Mouse (Mus musculus) testis, adult 2 months (tissue): ENCODE results near the gene Krtap17-1. TPM values are rescaled to one million over a fixed set of nuclear protein-coding genes. Genes with fewer than 3 reads are reported as not detected.

Source experiments
- H3K27ac ChIP-seq: fragments of 200-500 bp; 2 replicates; pipeline ENCODE4 v1.5.1; 2012; ENCODE audit warnings: low read depth, low read length; ENCODE audit not compliant: control insufficient read depth, insufficient read depth
- H3K27me3 ChIP-seq: fragments of 200-500 bp; 2 replicates; pipeline ENCODE4 v1.6.1; 2012; ENCODE audit warnings: mild to moderate bottlenecking, low read length, moderate library complexity; ENCODE audit not compliant: control insufficient read depth, insufficient read depth
- H3K36me3 ChIP-seq: fragments of 200-500 bp; 2 replicates; pipeline ENCODE4 v1.6.1; 2012; ENCODE audit warnings: mild to moderate bottlenecking, low read length; ENCODE audit not compliant: control insufficient read depth, insufficient read depth
- H3K4me1 ChIP-seq: fragments of 200-500 bp; 2 replicates; pipeline ENCODE4 v1.6.1; 2012; ENCODE audit warnings: low read length; ENCODE audit not compliant: control insufficient read depth, insufficient read depth
- H3K4me3 ChIP-seq: fragments of 200-500 bp; 2 replicates; pipeline ENCODE4 v1.5.1; 2012; ENCODE audit warnings: low read depth, mild to moderate bottlenecking, low read length, moderate library complexity, mixed read lengths; ENCODE audit not compliant: control insufficient read depth
- CTCF ChIP-seq: fragments of 200-500 bp; IDR thresholded peaks from 2 replicates; pipeline ENCODE4 v1.5.1; 2012; ENCODE audit warnings: low read depth, mild to moderate bottlenecking, inconsistent platforms, low read length, moderate library complexity; ENCODE audit not compliant: control insufficient read depth, insufficient read depth, insufficient replicate concordance
- POLR2A ChIP-seq: fragments of 200-500 bp; IDR thresholded peaks from 2 replicates; pipeline ENCODE4 v1.6.1; 2012; ENCODE audit warnings: low read depth, mild to moderate bottlenecking, inconsistent platforms, low read length, moderate library complexity; ENCODE audit not compliant: control insufficient read depth
- polyA plus RNA-seq: library from polyadenylated mRNA; depleted of rRNA; stranded (reverse); fragments of >200 nt; gene quantifications from 2 replicates; pipeline ENCODE4 v1.2.3, GENCODE M21; 2012; rRNA removed

Krtap17-1 gene
- polyA plus RNA-seq, 1 experiment: 2.0 TPM

- Histone ChIP-seq H3K27ac (no peak overlapping the region), H3K36me3 (no peaks in the 10 kb centered on the region), H3K27me3 (no peaks in the 10 kb centered on the region), H3K4me3 (no peak overlapping the region), H3K4me1 (no peaks in the 10 kb centered on the region)
- no peak for TF ChIP-seq POLR2A
- TF ChIP-seq CTCF: no peak
Observed at GRCm38 (mm10) chr11:99965961-99966360, 27.8 kb downstream of the Krtap17-1 start.

- no peak overlapping the region for H3K4me3 ChIP-seq
- H3K27ac ChIP-seq: no peak overlapping the region
- no peaks in the 10 kb centered on the region for H3K4me1 ChIP-seq
- H3K27me3 ChIP-seq: no peaks in the 10 kb centered on the region
- no peaks in the 10 kb centered on the region for H3K36me3 ChIP-seq
- TF ChIP-seq POLR2A: no peak
- peak; percentile 27; the same call in 1 of the 2 replicates for TF ChIP-seq CTCF
Observed at GRCm38 (mm10) chr11:99964213-99964612, 29.6 kb downstream of the Krtap17-1 start.

GRCm38 (mm10) chr11:99948175-99948574, 45.6 kb downstream of the Krtap17-1 start, which contains the start of gene Krtap9-5:
TSS of gene Krtap9-5 (plus strand) at chr11:99948475.
- TF ChIP-seq POLR2A: no peak
- TF ChIP-seq CTCF: no peak
- H3K4me1 ChIP-seq: no peaks in the 10 kb centered on the region
- no peak within 1 kb of the TSS for H3K27ac ChIP-seq

More at GRCm38 (mm10) chr11:99948175-99948574, 45.6 kb downstream of the Krtap17-1 start, which contains the start of gene Krtap9-5:
- no peaks in the 10 kb centered on the region for H3K36me3 ChIP-seq
- no peaks in the 10 kb centered on the region for H3K27me3 ChIP-seq
- no peak within 1 kb of the TSS for H3K4me3 ChIP-seq

Other genes with a start within 250 kb of the Krtap17-1 start
- gene Gm11595, start 221.1 kb downstream of the Krtap17-1 start, polyA plus RNA-seq: not detected in 2 replicates
- gene Krtap4-8, start 213.3 kb downstream of the Krtap17-1 start, polyA plus RNA-seq: not detected in 2 replicates
- gene Krtap4-9, start 208.8 kb downstream of the Krtap17-1 start, polyA plus RNA-seq: not detected in 2 replicates
- not detected in 2 replicates for gene Gm11596, start 200.5 kb downstream of the Krtap17-1 start, polyA plus RNA-seq
- not detected in 2 replicates for gene Gm11569, start 195.1 kb downstream of the Krtap17-1 start, polyA plus RNA-seq
- gene Gm11554, start 189.5 kb downstream of the Krtap17-1 start, polyA plus RNA-seq: not detected in 2 replicates
- 0.14 and 0.28 TPM in 2 replicates for gene Krtap4-13, start 184.1 kb downstream of the Krtap17-1 start, polyA plus RNA-seq
- 0.22 and 0.34 TPM in 2 replicates for gene Gm11564, start 178.3 kb downstream of the Krtap17-1 start, polyA plus RNA-seq
- not detected in 2 replicates for gene 2300003K06Rik, start 155.9 kb downstream of the Krtap17-1 start, polyA plus RNA-seq
- gene Krtap4-16, start 142.4 kb downstream of the Krtap17-1 start, polyA plus RNA-seq: not detected in 2 replicates
- not detected in 2 replicates for gene Gm11568, start 136.1 kb downstream of the Krtap17-1 start, polyA plus RNA-seq
- not detected in 2 replicates for gene Gm11559, start 129.5 kb downstream of the Krtap17-1 start, polyA plus RNA-seq
- gene Krtap9-1, start 120.6 kb downstream of the Krtap17-1 start, polyA plus RNA-seq: not detected in 2 replicates
- gene Gm11567, start 114.8 kb downstream of the Krtap17-1 start, polyA plus RNA-seq: not detected in 2 replicates
- gene Krtap31-1, start 86.1 kb downstream of the Krtap17-1 start, polyA plus RNA-seq: not detected in 2 replicates
- gene Gm11565, start 79.2 kb downstream of the Krtap17-1 start, polyA plus RNA-seq: 3.6 and 3.9 TPM in 2 replicates
- gene Krtap31-2, start 57.7 kb downstream of the Krtap17-1 start, polyA plus RNA-seq: not detected in 2 replicates
- gene Krtap9-5, start 45.5 kb downstream of the Krtap17-1 start, polyA plus RNA-seq: not detected in 2 replicates
- gene Krtap29-1, start 14.9 kb downstream of the Krtap17-1 start, polyA plus RNA-seq: 0.24 TPM in 1 of 2 replicates, not detected in the other
- gene Krtap16-1, start 7.4 kb downstream of the Krtap17-1 start, polyA plus RNA-seq: 0.06 and 0.12 TPM in 2 replicates
- gene Krt33a, start 22.2 kb upstream of the Krtap17-1 start, polyA plus RNA-seq: not detected in 2 replicates
- not detected in 2 replicates for gene Krt33b, start 35.9 kb upstream of the Krtap17-1 start, polyA plus RNA-seq
- gene Krt34, start 47.6 kb upstream of the Krtap17-1 start, polyA plus RNA-seq: not detected in 2 replicates
- gene Krt31, start 56.6 kb upstream of the Krtap17-1 start, polyA plus RNA-seq: 0.12 and 0.18 TPM in 2 replicates
- 1.2 TPM in 1 of 2 replicates, not detected in the other for gene Krt32, start 94.2 kb upstream of the Krtap17-1 start, polyA plus RNA-seq
- gene Krt35, start 102.2 kb upstream of the Krtap17-1 start, polyA plus RNA-seq: 0.17 TPM in 1 of 2 replicates, not detected in the other
- not detected in 2 replicates for gene Krt36, start 111.6 kb upstream of the Krtap17-1 start, polyA plus RNA-seq
- gene Krt13, start 127.6 kb upstream of the Krtap17-1 start, polyA plus RNA-seq: not detected in 2 replicates
- 0.96 and 2.8 TPM in 2 replicates for gene Krt15, start 141.9 kb upstream of the Krtap17-1 start, polyA plus RNA-seq
- 0.75 and 10.1 TPM in 2 replicates for gene Krt19, start 154.7 kb upstream of the Krtap17-1 start, polyA plus RNA-seq
- gene Krt9, start 199.3 kb upstream of the Krtap17-1 start, polyA plus RNA-seq: not detected in 2 replicates
- gene Krt14, start 213.6 kb upstream of the Krtap17-1 start, polyA plus RNA-seq: 1.2 TPM in 1 of 2 replicates, not detected in the other